Mouse (Mus musculus): ENCODE measurements around the gene C330007P06Rik. TPM values are rescaled to one million over a fixed set of nuclear protein-coding genes. Genes with fewer than 3 reads are reported as not detected.
A peak's percentile ranks its signal among the peaks of the same experiment; 100 is the strongest.
"Not testable (repeated sequence)": the region's sequence is repeated elsewhere in the genome, so short reads cannot be mapped to it uniquely, and the experiment has no call there.

C330007P06Rik gene
- polyA plus RNA-seq, 1 experiment from 2014 or later = 21.1 TPM

GRCm38 (mm10) chrX:36901655-36902054 is 27.7 kb upstream of the C330007P06Rik start:
- WGBS = 48% methylated on average over 3 of the region's 3 CpGs
- H3K27me3 ChIP-seq (ENCODE audit: control insufficient read depth, insufficient read depth, low read length) = no peaks in the 10 kb centered on the region
- no peak for ATAC-seq (ENCODE audit: insufficient number of reproducible peaks, insufficient read depth, low FRiP score, low read depth)
- H3K9me3 ChIP-seq (ENCODE audit: control insufficient read depth, low read length) = no peaks in the 10 kb centered on the region
- H3K4me2 ChIP-seq (ENCODE audit: low read length) = peak overlapping the region; percentile 64
- peak overlapping the region in 1 of 2 experiments; percentile 42; a peak in 2 of 4 replicates for H3K4me3 ChIP-seq (ENCODE audit: control insufficient read depth in 1 of 2, insufficient read depth in 1 of 2, low read depth in 1 of 2, low read length in 2 of 2)
- peaks cover 0 to 3% of the 10 kb centered on the region in 2 experiments; a peak in 1 of 4 replicates for H3K4me1 ChIP-seq (ENCODE audit: control insufficient read depth in 2 of 2, insufficient read depth in 2 of 2, low read length in 2 of 2)
- H3K9ac ChIP-seq (ENCODE audit: low read length) = no peak overlapping the region
- H3K36me3 ChIP-seq (ENCODE audit: control insufficient read depth, insufficient read depth, low read length) = no peaks in the 10 kb centered on the region
- H3K27ac ChIP-seq (replicated peaks in 1 of 2; ENCODE audit: control insufficient read depth in 1 of 2, insufficient read depth in 1 of 2, low read depth in 2 of 2, low read length in 2 of 2) = no peak overlapping the region

GRCm38 (mm10) chrX:36898931-36899330 is 25.0 kb upstream of the C330007P06Rik start:
- H3K4me3 ChIP-seq (ENCODE audit: control insufficient read depth in 1 of 2, insufficient read depth in 1 of 2, low read depth in 1 of 2, low read length in 2 of 2); H3K27me3 ChIP-seq (ENCODE audit: control insufficient read depth, insufficient read depth, low read length); H3K9me3 ChIP-seq (ENCODE audit: control insufficient read depth, low read length); H3K36me3 ChIP-seq (ENCODE audit: control insufficient read depth, insufficient read depth, low read length); ATAC-seq (ENCODE audit: insufficient number of reproducible peaks, insufficient read depth, low FRiP score, low read depth); H3K9ac ChIP-seq (ENCODE audit: low read length); H3K4me2 ChIP-seq (ENCODE audit: low read length); H3K4me1 ChIP-seq (ENCODE audit: control insufficient read depth in 2 of 2, insufficient read depth in 2 of 2, low read length in 2 of 2); H3K27ac ChIP-seq (replicated peaks in 1 of 2; ENCODE audit: control insufficient read depth in 1 of 2, insufficient read depth in 1 of 2, low read depth in 2 of 2, low read length in 2 of 2): not testable (repeated sequence)
- 29% methylated on average over 1 of the region's 1 CpGs for WGBS

- Histone ChIP-seq H3K27me3 (ENCODE audit: control insufficient read depth, insufficient read depth, low read length) (no peaks in the 10 kb centered on the region), H3K36me3 (ENCODE audit: control insufficient read depth, insufficient read depth, low read length) (peaks cover 29% of the 10 kb centered on the region), H3K9ac (ENCODE audit: low read length) (no peak overlapping the region), H3K4me3 (ENCODE audit: control insufficient read depth in 1 of 2, insufficient read depth in 1 of 2, low read depth in 1 of 2, low read length in 2 of 2) (no peak overlapping the region), H3K27ac (replicated peaks in 1 of 2; ENCODE audit: control insufficient read depth in 1 of 2, insufficient read depth in 1 of 2, low read depth in 2 of 2, low read length in 2 of 2) (no peak overlapping the region), H3K4me1 (ENCODE audit: control insufficient read depth in 2 of 2, insufficient read depth in 2 of 2, low read length in 2 of 2) (no peaks in the 10 kb centered on the region), H3K9me3 (ENCODE audit: control insufficient read depth, low read length) (no peaks in the 10 kb centered on the region), H3K4me2 (ENCODE audit: low read length) (no peak overlapping the region)
- 85% methylated on average over 1 of the region's 1 CpGs for WGBS
- ATAC-seq (ENCODE audit: insufficient number of reproducible peaks, insufficient read depth, low FRiP score, low read depth) = no peak
These were observed 10.8 kb upstream of the C330007P06Rik start for GRCm38 (mm10) chrX:36884719-36885118.

GRCm38 (mm10) chrX:36874704-36875128 is 805 bp upstream of the C330007P06Rik start:
- no peaks in the 10 kb centered on the region for H3K9me3 ChIP-seq (ENCODE audit: control insufficient read depth, low read length)
- peak; percentile 32; the same call in 1 of the 2 replicates for ATAC-seq (ENCODE audit: insufficient number of reproducible peaks, insufficient read depth, low FRiP score, low read depth)
- 12% methylated on average over 36 of the region's 36 CpGs for WGBS
- 0 out of 4 replicates have a peak, but pooled peaks cover 0 to 3% of the 10 kb centered on the region in 2 experiments for H3K4me1 ChIP-seq (ENCODE audit: control insufficient read depth in 2 of 2, insufficient read depth in 2 of 2, low read length in 2 of 2)
- H3K36me3 ChIP-seq (ENCODE audit: control insufficient read depth, insufficient read depth, low read length) = 0 out of 2 replicates have a peak, but pooled peaks cover 8% of the 10 kb centered on the region
- H3K27me3 ChIP-seq (ENCODE audit: control insufficient read depth, insufficient read depth, low read length) = no peaks in the 10 kb centered on the region
- peak overlapping the region; percentile 78 to 90 for H3K4me3 ChIP-seq (ENCODE audit: control insufficient read depth in 1 of 2, insufficient read depth in 1 of 2, low read depth in 1 of 2, low read length in 2 of 2)
- peak overlapping the region; percentile 62 for H3K4me2 ChIP-seq (ENCODE audit: low read length)
- H3K9ac ChIP-seq (ENCODE audit: low read length) = peak overlapping the region; percentile 88
- H3K27ac ChIP-seq (replicated peaks in 1 of 2; ENCODE audit: control insufficient read depth in 1 of 2, insufficient read depth in 1 of 2, low read depth in 2 of 2, low read length in 2 of 2) = peak overlapping the region; percentile 71 to 80

GRCm38 (mm10) chrX:36874178-36874696 is 326 bp upstream of the C330007P06Rik start:
- Histone ChIP-seq H3K4me3 (ENCODE audit: control insufficient read depth in 1 of 2, insufficient read depth in 1 of 2, low read depth in 1 of 2, low read length in 2 of 2) (peak overlapping the region; percentile 78 to 90), H3K9me3 (ENCODE audit: control insufficient read depth, low read length) (no peaks in the 10 kb centered on the region), H3K4me2 (ENCODE audit: low read length) (peak overlapping the region; percentile 62), H3K36me3 (ENCODE audit: control insufficient read depth, insufficient read depth, low read length) (0 out of 2 replicates have a peak, but pooled peaks cover 7% of the 10 kb centered on the region), H3K4me1 (ENCODE audit: control insufficient read depth in 2 of 2, insufficient read depth in 2 of 2, low read length in 2 of 2) (0 out of 4 replicates have a peak, but pooled peaks cover 0 to 3% of the 10 kb centered on the region in 2 experiments), H3K27ac (replicated peaks in 1 of 2; ENCODE audit: control insufficient read depth in 1 of 2, insufficient read depth in 1 of 2, low read depth in 2 of 2, low read length in 2 of 2) (peak overlapping the region; percentile 71 to 80), H3K9ac (ENCODE audit: low read length) (peak overlapping the region; percentile 88), H3K27me3 (ENCODE audit: control insufficient read depth, insufficient read depth, low read length) (no peaks in the 10 kb centered on the region)
- peak; percentile 90 for ATAC-seq (ENCODE audit: insufficient number of reproducible peaks, insufficient read depth, low FRiP score, low read depth)
- 12% methylated on average over 57 of the region's 57 CpGs for WGBS

- Histone ChIP-seq H3K36me3 (ENCODE audit: control insufficient read depth, insufficient read depth, low read length) (no peaks in the 10 kb centered on the region), H3K4me3 (ENCODE audit: control insufficient read depth in 1 of 2, insufficient read depth in 1 of 2, low read depth in 1 of 2, low read length in 2 of 2) (no peak overlapping the region), H3K4me2 (ENCODE audit: low read length) (no peak overlapping the region), H3K9ac (ENCODE audit: low read length) (no peak overlapping the region), H3K4me1 (ENCODE audit: control insufficient read depth in 2 of 2, insufficient read depth in 2 of 2, low read length in 2 of 2) (no peaks in the 10 kb centered on the region), H3K27me3 (ENCODE audit: control insufficient read depth, insufficient read depth, low read length) (no peaks in the 10 kb centered on the region), H3K9me3 (ENCODE audit: control insufficient read depth, low read length) (no peaks in the 10 kb centered on the region), H3K27ac (replicated peaks in 1 of 2; ENCODE audit: control insufficient read depth in 1 of 2, insufficient read depth in 1 of 2, low read depth in 2 of 2, low read length in 2 of 2) (no peak overlapping the region)
- no peak for ATAC-seq (ENCODE audit: insufficient number of reproducible peaks, insufficient read depth, low FRiP score, low read depth)
- 57% methylated on average over 3 of the region's 3 CpGs for WGBS
These were observed 3.5 kb downstream of the C330007P06Rik start for GRCm38 (mm10) chrX:36870372-36870771.

- Histone ChIP-seq H3K27ac (replicated peaks in 1 of 2; ENCODE audit: control insufficient read depth in 1 of 2, insufficient read depth in 1 of 2, low read depth in 2 of 2, low read length in 2 of 2) (peak overlapping the region in 1 of 2 experiments; percentile 68; a peak in 1 of 4 replicates), H3K9me3 (ENCODE audit: control insufficient read depth, low read length) (no peaks in the 10 kb centered on the region), H3K4me1 (ENCODE audit: control insufficient read depth in 2 of 2, insufficient read depth in 2 of 2, low read length in 2 of 2) (peaks cover 0 to 6% of the 10 kb centered on the region in 2 experiments; a peak in 1 of 4 replicates), H3K36me3 (ENCODE audit: control insufficient read depth, insufficient read depth, low read length) (no peaks in the 10 kb centered on the region), H3K4me2 (ENCODE audit: low read length) (peak overlapping the region; percentile 55), H3K9ac (ENCODE audit: low read length) (peak overlapping the region; percentile 70), H3K4me3 (ENCODE audit: control insufficient read depth in 1 of 2, insufficient read depth in 1 of 2, low read depth in 1 of 2, low read length in 2 of 2) (peak overlapping the region; percentile 42 to 59; a peak in 3 of 4 replicates), H3K27me3 (ENCODE audit: control insufficient read depth, insufficient read depth, low read length) (no peaks in the 10 kb centered on the region)
- 48% methylated on average over 8 of the region's 8 CpGs for WGBS
- ATAC-seq (ENCODE audit: insufficient number of reproducible peaks, insufficient read depth, low FRiP score, low read depth) = no peak
These were observed 9.1 kb downstream of the C330007P06Rik start for GRCm38 (mm10) chrX:36864609-36865328.
